Mouse (Mus musculus) kidney, adult 11 months (tissue): ENCODE data around the gene Bspry.

Experiments used
- DNase-seq: peaks from one replicate; pipeline ENCODE4 v3.0.0; 2022

The Bspry gene

GRCm38 (mm10) chr4:62517046-62517445 is 37.2 kb downstream of the Bspry start:
- DNase-seq: no peak

- no peak for DNase-seq
Measured at GRCm38 (mm10) chr4:62517538-62518415, 37.9 kb downstream of the Bspry start.

GRCm38 (mm10) chr4:62518416-62519121 is 38.7 kb downstream of the Bspry start:
- DNase-seq: peak; percentile 84

GRCm38 (mm10) chr4:62519122-62519848 is 39.4 kb downstream of the Bspry start:
- DNase-seq: no peak

- peak; percentile 96 for DNase-seq
Measured at GRCm38 (mm10) chr4:62519849-62520233, 40.0 kb downstream of the Bspry start, which contains the start of gene Alad. Gene Alad, minus strand, starts transcription at chr4:62519918.

GRCm38 (mm10) chr4:62520892-62521400 is 41.1 kb downstream of the Bspry start:
- DNase-seq: no peak

- DNase-seq: peak; percentile 95
Measured at GRCm38 (mm10) chr4:62524651-62525488, 45.0 kb downstream of the Bspry start, which contains the start of the genes Pole3 and 4933430I17Rik. Gene Pole3, minus strand, starts transcription at chr4:62525068. Gene 4933430I17Rik, plus strand, starts transcription at chr4:62525369.

- no peak for DNase-seq
Measured at GRCm38 (mm10) chr4:62525489-62525811, 45.6 kb downstream of the Bspry start.

- no peak for DNase-seq
Measured at GRCm38 (mm10) chr4:62526256-62526655, 46.4 kb downstream of the Bspry start.

- no peak for DNase-seq
Measured at GRCm38 (mm10) chr4:62527655-62528054, 47.8 kb downstream of the Bspry start.

- DNase-seq: no peak
Measured at GRCm38 (mm10) chr4:62533729-62534128, 53.9 kb downstream of the Bspry start.

GRCm38 (mm10) chr4:62541802-62542201 is 61.9 kb downstream of the Bspry start:
- no peak for DNase-seq

- DNase-seq: no peak
Measured at GRCm38 (mm10) chr4:62543782-62544181, 63.9 kb downstream of the Bspry start.

GRCm38 (mm10) chr4:62544801-62545200 is 64.9 kb downstream of the Bspry start:
- DNase-seq: no peak
